Mouse (Mus musculus) spleen, adult 2 months (tissue): ENCODE results near the gene Snrpc.

Source experiments
- CTCF ChIP-seq: fragments of 200-500 bp; IDR thresholded peaks from 2 replicates; pipeline ENCODE4 v1.5.1; 2011; ENCODE audit warnings: mild to moderate bottlenecking, inconsistent platforms; ENCODE audit not compliant: insufficient read depth, insufficient read length, insufficient replicate concordance; ENCODE audit errors: extremely low read depth
- POLR2A ChIP-seq: fragments of 200-500 bp; IDR thresholded peaks from 2 replicates; pipeline ENCODE4 v1.6.1; 2011; ENCODE audit warnings: low read depth, low read length, inconsistent platforms

GRCm38 (mm10) chr17:27807542-27808078 lies 30.3 kb upstream of the Snrpc start:
- TF ChIP-seq CTCF (no peak), POLR2A (no peak)
